Mouse (Mus musculus) kidney, adult 2 months (tissue): ENCODE results near the gene Acot6. TPM values are rescaled to one million over a fixed set of nuclear protein-coding genes. Genes with fewer than 3 reads are reported as not detected.
A peak's percentile ranks its signal among the peaks of the same experiment; 100 is the strongest.

ENCODE experiments used
- DNase-seq: peaks from one replicate; pipeline ENCODE4 v3.0.0; 2021
- H3K27ac ChIP-seq: fragments of 200-500 bp; 2 replicates; pipeline ENCODE4 v1.5.1; 2012; ENCODE audit warnings: low read depth, low read length, control low read depth, inconsistent platforms; ENCODE audit not compliant: insufficient read depth
- H3K27me3 ChIP-seq: fragments of 200-500 bp; replicated peaks from 2 replicates; pipeline ENCODE4 v1.6.1; 2012; ENCODE audit warnings: mild to moderate bottlenecking, moderate library complexity, low read length, inconsistent platforms; ENCODE audit not compliant: control insufficient read depth, insufficient read depth
- H3K36me3 ChIP-seq: fragments of 200-500 bp; 2 replicates; pipeline ENCODE4 v1.6.1; 2012; ENCODE audit warnings: mild to moderate bottlenecking, moderate library complexity, low read length, inconsistent platforms; ENCODE audit not compliant: control insufficient read depth, insufficient read depth
- H3K4me1 ChIP-seq: fragments of 200-500 bp; 2 replicates; pipeline ENCODE4 v1.6.1; 2011; ENCODE audit warnings: low read length; ENCODE audit not compliant: control insufficient read depth, insufficient read depth
- H3K4me3 ChIP-seq: fragments of 200-500 bp; 2 replicates; pipeline ENCODE4 v1.5.1; 2011; ENCODE audit warnings: mild to moderate bottlenecking, low read depth, low read length, control low read depth; ENCODE audit not compliant: insufficient read depth
- CTCF ChIP-seq: fragments of 200-500 bp; conservative IDR thresholded peaks from 2 replicates; pipeline ENCODE4 v1.5.1; 2011; ENCODE audit warnings: low read depth, mild to moderate bottlenecking, control low read depth, low read length, moderate library complexity, mixed read lengths; ENCODE audit not compliant: insufficient read depth, insufficient read length
- POLR2A ChIP-seq: fragments of 200-500 bp; IDR thresholded peaks from one replicate; pipeline ENCODE4 v1.6.1; 2011; ENCODE audit warnings: low read depth, low read length, control low read depth
- WGBS: fragments of 180-500 bp; shearing (Covaris S2); methylation state at CpG from one replicate; pipeline ENCODE4 v1.1.7; 2018; 5-methylcytosine and 5-hydroxymethylcytosine counted together
- polyA plus RNA-seq: library from polyadenylated mRNA; depleted of rRNA; stranded (reverse); fragments of >200 nt; gene quantifications from 2 replicates; pipeline ENCODE4 v1.2.3, GENCODE M21; 2012

Gene Acot6
- polyA plus RNA-seq, 1 experiment = 6.9 TPM

- no peak overlapping the region for H3K4me3 ChIP-seq
- H3K36me3 ChIP-seq = no peaks in the 10 kb centered on the region
- no peaks in the 10 kb centered on the region for H3K27me3 ChIP-seq
- peaks cover 8% of the 10 kb centered on the region for H3K4me1 ChIP-seq
- DNase-seq = no peak
- TF ChIP-seq CTCF (no peak), POLR2A (no peak)
- 90% methylated on average over 4 of the region's 4 CpGs for WGBS
- H3K27ac ChIP-seq = peak overlapping the region; percentile 16; the same call in 1 of the 2 replicates
Observed at GRCm38 (mm10) chr12:84141271-84141670, 40.8 kb downstream of the Acot6 start.

GRCm38 (mm10) chr12:84142281-84143050 is 42.0 kb downstream of the Acot6 start:
- 46% methylated on average over 14 of the region's 14 CpGs for WGBS
- H3K4me1 ChIP-seq = peaks cover 8% of the 10 kb centered on the region
- peak overlapping the region; percentile 82 for H3K27ac ChIP-seq
- no peak overlapping the region for H3K4me3 ChIP-seq
- TF ChIP-seq CTCF (no peak), POLR2A (no peak)
- no peaks in the 10 kb centered on the region for H3K36me3 ChIP-seq
- peak; percentile 74 for DNase-seq
- H3K27me3 ChIP-seq = no peaks in the 10 kb centered on the region

GRCm38 (mm10) chr12:84147954-84148621 is 47.6 kb downstream of the Acot6 start, which contains the start of gene Pnma1:
Gene Pnma1, minus strand, starts transcription at chr12:84148489.
- Histone ChIP-seq H3K27ac (no peak within 1 kb of the TSS), H3K4me3 (peak within 1 kb of the TSS; percentile 55), H3K27me3 (no peaks in the 10 kb centered on the region), H3K4me1 (no peaks in the 10 kb centered on the region), H3K36me3 (no peaks in the 10 kb centered on the region)
- peak; percentile 65 for DNase-seq
- 9% methylated on average over 50 of the region's 50 CpGs for WGBS
- TF ChIP-seq CTCF (peak; percentile 55), POLR2A (no peak)

GRCm38 (mm10) chr12:84148622-84149012 is 48.2 kb downstream of the Acot6 start:
- Histone ChIP-seq H3K27me3 (no peaks in the 10 kb centered on the region), H3K36me3 (no peaks in the 10 kb centered on the region), H3K27ac (no peak overlapping the region), H3K4me3 (peak overlapping the region; percentile 55; the same call in 1 of the 2 replicates), H3K4me1 (no peaks in the 10 kb centered on the region)
- TF ChIP-seq CTCF (no peak), POLR2A (no peak)
- DNase-seq = no peak
- WGBS = 30% methylated on average over 10 of the region's 10 CpGs

GRCm38 (mm10) chr12:84149971-84150370 is 49.5 kb downstream of the Acot6 start:
- H3K4me3 ChIP-seq = no peak overlapping the region
- WGBS = 93% methylated on average over 15 of the region's 15 CpGs
- H3K36me3 ChIP-seq = no peaks in the 10 kb centered on the region
- H3K27me3 ChIP-seq = no peaks in the 10 kb centered on the region
- H3K27ac ChIP-seq = no peak overlapping the region
- DNase-seq = no peak
- peaks cover 5% of the 10 kb centered on the region for H3K4me1 ChIP-seq
- no peak for TF ChIP-seq CTCF
- TF ChIP-seq POLR2A = no peak

GRCm38 (mm10) chr12:84150976-84151375 is 50.5 kb downstream of the Acot6 start:
- H3K4me1 ChIP-seq = peaks cover 6% of the 10 kb centered on the region
- no peak overlapping the region for H3K4me3 ChIP-seq
- 48% methylated on average over 6 of the region's 6 CpGs for WGBS
- no peak overlapping the region for H3K27ac ChIP-seq
- H3K27me3 ChIP-seq = no peaks in the 10 kb centered on the region
- DNase-seq = peak; percentile 40
- no peak for TF ChIP-seq POLR2A
- TF ChIP-seq CTCF = no peak
- no peaks in the 10 kb centered on the region; the same call in 1 of the 2 replicates for H3K36me3 ChIP-seq

- Histone ChIP-seq H3K4me3 (no peak overlapping the region), H3K4me1 (peaks cover 6% of the 10 kb centered on the region), H3K27ac (no peak overlapping the region), H3K36me3 (no peaks in the 10 kb centered on the region; the same call in none of the 2 replicates), H3K27me3 (no peaks in the 10 kb centered on the region)
- DNase-seq = no peak
- WGBS = 80% methylated on average over 10 of the region's 10 CpGs
- TF ChIP-seq POLR2A = no peak
- no peak for TF ChIP-seq CTCF
Observed at GRCm38 (mm10) chr12:84151911-84152310, 51.5 kb downstream of the Acot6 start.
